Mouse (Mus musculus) heart, postnatal 0 days (tissue): ENCODE data around the gene Mapkapk2. TPM values are rescaled to one million over a fixed set of nuclear protein-coding genes. Genes with fewer than 3 reads are reported as not detected.

Experiments used
- ATAC-seq: fragments of 200-750 bp; cut with Nextera tagmentation; 2 replicates; pipeline ENCODE4 v1.8.0; 2017; ENCODE audit warnings: low read depth, moderate number of reproducible peaks, moderate library complexity; ENCODE audit not compliant: insufficient read depth
- DNase-seq: peaks from one replicate; pipeline ENCODE4 v3.0.0-alpha.2; 2016; ENCODE audit warnings: low spot score
- H3K27ac ChIP-seq: fragments of 300-500 bp; sonication (generic); 2 replicates; pipeline ENCODE4 v1.5.1; 2014; ENCODE audit warnings: low read depth, mild to moderate bottlenecking
- H3K27me3 ChIP-seq: fragments of 300-500 bp; sonication (generic); 2 replicates; pipeline ENCODE4 v1.6.1; 2014; ENCODE audit warnings: low read length, mixed read lengths; ENCODE audit not compliant: control insufficient read depth, insufficient read depth
- H3K36me3 ChIP-seq: fragments of 300-500 bp; sonication (generic); replicated peaks from 2 replicates; pipeline ENCODE4 v1.6.1; 2014; ENCODE audit warnings: low read length, mixed read lengths; ENCODE audit not compliant: control insufficient read depth, insufficient read depth
- H3K4me1 ChIP-seq: fragments of 300-500 bp; sonication (generic); 2 replicates; pipeline ENCODE4 v1.6.1; 2014; ENCODE audit warnings: antibody characterized with exemption; ENCODE audit not compliant: control insufficient read depth, insufficient read depth
- H3K4me2 ChIP-seq: fragments of 300-500 bp; sonication (generic); 2 replicates; pipeline ENCODE4 v1.6.1; 2014; ENCODE audit warnings: low read depth, mild to moderate bottlenecking, low read length, moderate library complexity
- H3K4me3 ChIP-seq: fragments of 300-500 bp; sonication (generic); 2 replicates; pipeline ENCODE4 v1.5.1; 2014; ENCODE audit warnings: low read depth, low read length
- H3K9ac ChIP-seq: fragments of 300-500 bp; sonication (generic); replicated peaks from 2 replicates; pipeline ENCODE4 v1.6.1; 2014; ENCODE audit warnings: low read depth, low read length, mixed read lengths
- H3K9me3 ChIP-seq: fragments of 300-500 bp; sonication (generic); replicated peaks from 2 replicates; pipeline ENCODE4 v1.6.1; 2016; ENCODE audit warnings: low read length; ENCODE audit not compliant: control insufficient read depth
- CTCF ChIP-seq: IDR thresholded peaks from 2 replicates; pipeline ENCODE4 v1.5.1; 2016; ENCODE audit warnings: antibody characterized with exemption, control low read depth, low read depth
- EP300 ChIP-seq: IDR thresholded peaks from 2 replicates; pipeline ENCODE4 v1.6.1; 2016; ENCODE audit warnings: antibody characterized with exemption, low read depth
- WGBS: fragments of 180-500 bp; shearing (Covaris S2); extraction: QIAGEN DNeasy Blood & Tissue Kit; methylation state at CpG from one replicate; pipeline ENCODE4 v1.1.7; 2014; 5-methylcytosine and 5-hydroxymethylcytosine counted together
- polyA plus RNA-seq: library from polyadenylated mRNA; unstranded; fragments of >200 nt; fragmentation: Nextera tagmentation; extraction: Ambion mirVana; gene quantifications from 2 replicates; pipeline ENCODE4 v1.2.1, GENCODE M21; 2015
- total RNA-seq: library from RNA; depleted of rRNA; stranded (reverse); fragments of >200 nt; gene quantifications from 2 replicates; pipeline ENCODE4 v1.2.3, GENCODE M21; 2014; ENCODE audit warnings: low replicate concordance

Gene Mapkapk2
- total and polyA plus RNA-seq, 2 experiments from 2014 or later, result 69.9 to 302 TPM

DNA sequence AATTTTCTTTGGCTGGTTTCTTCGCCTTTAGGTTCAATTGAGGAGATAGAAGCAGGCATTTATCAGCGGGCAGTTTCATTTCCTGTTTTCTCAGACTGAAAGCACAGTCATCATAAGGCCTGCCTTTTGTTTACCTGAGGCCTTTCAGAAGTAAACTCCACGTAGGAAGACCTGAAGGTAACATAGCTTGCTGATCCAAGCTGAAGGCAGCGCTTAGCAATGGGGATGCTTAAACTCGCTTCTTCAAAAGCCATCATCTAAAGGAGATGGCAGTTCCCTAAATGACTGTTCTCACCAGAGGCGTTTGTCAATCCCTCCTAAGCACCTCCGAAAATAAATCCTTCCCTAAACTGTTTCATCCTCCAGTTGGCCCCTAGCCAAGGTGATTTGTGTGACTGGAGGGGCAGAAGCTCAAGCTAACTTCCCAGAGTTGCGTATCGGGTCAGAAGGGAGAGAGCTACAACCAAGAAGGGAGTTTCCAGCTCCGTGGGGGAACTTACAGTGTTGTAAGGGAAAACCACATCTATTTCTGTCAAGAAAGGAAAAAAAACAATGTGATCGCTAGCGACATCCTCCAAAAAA is 13.0 kb upstream of the Mapkapk2 start:
- peak overlapping the region; percentile 76 for H3K27ac ChIP-seq

GRCm38 (mm10) chr1:131107575-131108308 is 10.1 kb upstream of the Mapkapk2 start:
- Histone ChIP-seq H3K4me3 (no peak overlapping the region), H3K36me3 (no peaks in the 10 kb centered on the region), H3K4me1 (peaks cover 40% of the 10 kb centered on the region), H3K4me2 (no peak overlapping the region), H3K27me3 (no peaks in the 10 kb centered on the region), H3K9ac (no peak overlapping the region), H3K27ac (peak overlapping the region; percentile 43), H3K9me3 (no peaks in the 10 kb centered on the region)
- DNase-seq (no peak), ATAC-seq (peak; percentile 64; the same call in 1 of the 2 replicates)
- no peak for TF ChIP-seq EP300
- TF ChIP-seq CTCF, result no peak
- 43% methylated on average over 10 of the region's 10 CpGs for WGBS

More for the DNA sequence above, 13.0 kb upstream of the Mapkapk2 start:
- TF ChIP-seq EP300 (no peak), CTCF (no peak)
- Histone ChIP-seq H3K9me3 (no peaks in the 10 kb centered on the region), H3K9ac (no peak overlapping the region), H3K36me3 (no peaks in the 10 kb centered on the region), H3K4me1 (peaks cover 47% of the 10 kb centered on the region), H3K4me2 (0 out of 2 replicates have a peak overlapping the region, but pooled peaks have one; percentile 31), H3K27me3 (no peaks in the 10 kb centered on the region), H3K4me3 (no peak overlapping the region)
- 28% methylated on average over 12 of the region's 12 CpGs for WGBS
- DNase-seq, result no peak
- ATAC-seq, result no peak

- ATAC-seq (peak; percentile 18), DNase-seq (no peak)
- TF ChIP-seq CTCF, result no peak
- TF ChIP-seq EP300, result no peak
- Histone ChIP-seq H3K9ac (no peak overlapping the region), H3K27ac (peak overlapping the region; percentile 39; the same call in 1 of the 2 replicates), H3K9me3 (no peaks in the 10 kb centered on the region), H3K4me1 (peaks cover 13% of the 10 kb centered on the region), H3K4me3 (no peak overlapping the region), H3K36me3 (no peaks in the 10 kb centered on the region), H3K27me3 (no peaks in the 10 kb centered on the region), H3K4me2 (peak overlapping the region; percentile 22; the same call in 1 of the 2 replicates)
- WGBS, result 32% methylated on average over 10 of the region's 10 CpGs
Observed at GRCm38 (mm10) chr1:131103776-131104424, 6.3 kb upstream of the Mapkapk2 start.

DNA sequence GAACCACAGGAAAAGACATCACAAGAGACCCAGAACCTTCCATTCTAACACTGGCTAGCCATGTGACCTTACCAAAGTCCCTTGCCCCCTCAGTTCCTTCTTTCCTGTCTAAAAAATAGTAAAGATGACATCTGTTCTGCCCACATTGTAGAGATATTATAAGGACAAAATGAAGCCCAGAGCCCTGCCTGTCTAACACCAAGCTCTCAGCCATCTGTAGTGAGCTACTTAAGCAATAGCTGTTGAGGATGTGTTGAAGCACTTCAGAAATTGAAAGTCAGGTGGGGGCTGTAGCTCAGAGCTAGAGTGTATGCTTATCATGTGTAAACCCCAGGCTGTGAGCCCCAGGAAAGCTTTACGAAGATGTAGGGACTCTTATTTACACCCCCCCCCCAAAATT is 3.2 kb upstream of the Mapkapk2 start:
- no peaks in the 10 kb centered on the region for H3K36me3 ChIP-seq
- no peak overlapping the region for H3K9ac ChIP-seq
- DNase-seq (no peak), ATAC-seq (no peak)
- no peak overlapping the region for H3K4me3 ChIP-seq
- H3K27ac ChIP-seq, result no peak overlapping the region
- TF ChIP-seq EP300 (no peak), CTCF (no peak)
- peaks cover 11% of the 10 kb centered on the region for H3K4me1 ChIP-seq
- 75% methylated on average over 1 of the region's 1 CpGs for WGBS
- H3K9me3 ChIP-seq, result no peaks in the 10 kb centered on the region
- H3K27me3 ChIP-seq, result no peaks in the 10 kb centered on the region
- H3K4me2 ChIP-seq, result no peak overlapping the region

- Histone ChIP-seq H3K27me3 (no peaks in the 10 kb centered on the region), H3K27ac (peak overlapping the region; percentile 96), H3K4me2 (peak overlapping the region; percentile 72), H3K9ac (peak overlapping the region; percentile 96), H3K4me3 (peak overlapping the region; percentile 90), H3K4me1 (peaks cover 36% of the 10 kb centered on the region), H3K9me3 (no peaks in the 10 kb centered on the region), H3K36me3 (no peaks in the 10 kb centered on the region)
- ATAC-seq (peak; percentile 83), DNase-seq (peak; percentile 87)
- TF ChIP-seq EP300, result 0 out of 2 replicates have a peak, but pooled peaks have one; percentile 2
- no peak for TF ChIP-seq CTCF
- WGBS, result under 1% methylated on average over 72 of the region's 98 CpGs
Observed at GRCm38 (mm10) chr1:131096803-131097699, 575 bp downstream of the Mapkapk2 start.
